25 mouse cellular contexts compared by ENCODE assay signal in the genomic region with DNA sequence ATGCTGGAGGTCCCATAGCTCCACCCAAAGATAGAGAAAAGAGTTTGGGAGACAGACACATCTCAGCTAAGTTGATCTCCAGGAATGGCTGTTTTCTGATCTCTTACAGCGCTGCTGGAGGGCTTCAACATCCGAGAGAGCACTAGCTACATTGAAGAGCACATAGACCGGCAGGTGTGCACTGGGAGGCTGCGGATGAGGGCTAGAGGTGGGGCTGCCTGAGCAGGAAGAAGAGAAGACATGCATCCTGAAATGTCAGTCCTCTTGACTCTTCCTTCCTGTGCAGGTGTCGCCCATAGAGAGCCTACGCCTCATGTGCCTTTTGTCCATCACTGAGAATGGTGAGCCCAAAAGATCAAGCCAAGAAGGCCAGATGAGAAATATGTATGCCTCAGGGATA. TPM values are rescaled to one million over a fixed set of nuclear protein-coding genes. Genes with fewer than 3 reads are reported as not detected.
DNase-seq lines count a peak whose midpoint lies in the region; ATAC-seq lines count a peak whose summit lies in the region.
"Had no signal": no experiment of that assay in that cellular context is flagged by ENCODE, and none has a peak within 500 bp of the region (broad histone marks: within the 10 kb centered on the region; RNA-seq: fewer than 3 reads in every experiment).

No protein-coding gene starts in this region.

- no peaks in the 10 kb centered on the region for H3K4me1 ChIP-seq in hindbrain, embryonic 14.5 days (replicated peaks; ENCODE audit: control insufficient read depth, insufficient read depth, low read length)
- no peaks in the 10 kb centered on the region for H3K4me1 ChIP-seq in midbrain, embryonic 11.5 days (ENCODE audit: control insufficient read depth, insufficient read depth, low read length)
- H3K4me1 ChIP-seq: embryonic facial prominence, embryonic 12.5 days; embryonic facial prominence, embryonic 15.5 days; forebrain, embryonic 12.5 days; forebrain, embryonic 15.5 days; heart, embryonic 15.5 days; hindbrain, embryonic 10.5 days; hindbrain, embryonic 13.5 days had no signal

- no peak overlapping the region for H3K27ac ChIP-seq in hindbrain, embryonic 14.5 days
- H3K27ac ChIP-seq in midbrain, embryonic 11.5 days (ENCODE audit: low read depth, low read length) = no peak overlapping the region
- H3K27ac ChIP-seq: embryonic facial prominence, embryonic 12.5 days; embryonic facial prominence, embryonic 15.5 days; forebrain, embryonic 12.5 days; forebrain, embryonic 15.5 days; heart, embryonic 15.5 days; hindbrain, embryonic 10.5 days; hindbrain, embryonic 13.5 days had no signal

- no peak overlapping the region for H3K4me3 ChIP-seq in hindbrain, embryonic 14.5 days (replicated peaks; ENCODE audit: low read length)
- no peak overlapping the region for H3K4me3 ChIP-seq in midbrain, embryonic 11.5 days (ENCODE audit: low read depth, low read length)
- H3K4me3 ChIP-seq: embryonic facial prominence, embryonic 12.5 days; embryonic facial prominence, embryonic 15.5 days; forebrain, embryonic 12.5 days; forebrain, embryonic 15.5 days; heart, embryonic 12.5 days; heart, embryonic 15.5 days; hindbrain, embryonic 10.5 days; hindbrain, embryonic 13.5 days had no signal

- DNase-seq in CD4-positive, CD25-positive, alpha-beta regulatory T cell, adult 2 months (ENCODE audit: low read depth, low spot score) = peak; percentile 18
- peak; percentile 76 for DNase-seq in thymus, postnatal 0 days (ENCODE audit: low spot score)
- DNase-seq in thymus, postnatal 25 days = peak; percentile 63
- DNase-seq in hindbrain, embryonic 14.5 days (ENCODE audit: low spot score) = no peak
- no peak for DNase-seq in midbrain, embryonic 11.5 days (ENCODE audit: low spot score, missing footprints)
- no peak for DNase-seq in right cerebral cortex, postnatal 4 days
- DNase-seq: adrenal gland, adult 2 months; adrenal gland, postnatal 14 days; cerebellum, adult 11 months; cerebellum, adult 2 months; cerebellum, adult 9-11 months; cerebellum, postnatal 25 days; gastrocnemius, postnatal 25 days; heart, adult 18-20 months; heart, postnatal 10 days; heart, postnatal 36 days had no signal

- 93% methylated on average over 6 of the region's 6 CpGs for WGBS in hindbrain, embryonic 14.5 days
- 96% methylated on average over 6 of the region's 6 CpGs for WGBS in midbrain, embryonic 11.5 days

- no peaks in the 10 kb centered on the region for H3K9me3 ChIP-seq in hindbrain, embryonic 14.5 days (ENCODE audit: control insufficient read depth, low read length)
- no peaks in the 10 kb centered on the region for H3K9me3 ChIP-seq in midbrain, embryonic 11.5 days (ENCODE audit: control insufficient read depth, low read length)
- H3K9me3 ChIP-seq: embryonic facial prominence, embryonic 12.5 days; embryonic facial prominence, embryonic 15.5 days; forebrain, embryonic 12.5 days; forebrain, embryonic 15.5 days; heart, embryonic 12.5 days; heart, embryonic 15.5 days; hindbrain, embryonic 10.5 days; hindbrain, embryonic 13.5 days had no signal

- no peaks in the 10 kb centered on the region for H3K27me3 ChIP-seq in hindbrain, embryonic 14.5 days (ENCODE audit: control insufficient read depth, insufficient read depth, low read length)
- H3K27me3 ChIP-seq in midbrain, embryonic 11.5 days (ENCODE audit: control insufficient read depth, insufficient read depth, low read length) = no peaks in the 10 kb centered on the region
- H3K27me3 ChIP-seq: embryonic facial prominence, embryonic 12.5 days; embryonic facial prominence, embryonic 15.5 days; forebrain, embryonic 12.5 days; forebrain, embryonic 15.5 days; heart, embryonic 12.5 days; heart, embryonic 15.5 days; hindbrain, embryonic 13.5 days had no signal

- no peak overlapping the region for H3K9ac ChIP-seq in hindbrain, embryonic 14.5 days
- no peak overlapping the region for H3K9ac ChIP-seq in midbrain, embryonic 11.5 days (ENCODE audit: low read length)
- H3K9ac ChIP-seq: embryonic facial prominence, embryonic 12.5 days; embryonic facial prominence, embryonic 15.5 days; forebrain, embryonic 12.5 days; forebrain, embryonic 15.5 days; heart, embryonic 12.5 days; heart, embryonic 15.5 days; hindbrain, embryonic 13.5 days had no signal

- H3K4me2 ChIP-seq in hindbrain, embryonic 14.5 days (replicated peaks) = no peak overlapping the region
- no peak overlapping the region for H3K4me2 ChIP-seq in midbrain, embryonic 11.5 days
- H3K4me2 ChIP-seq: embryonic facial prominence, embryonic 12.5 days; embryonic facial prominence, embryonic 15.5 days; forebrain, embryonic 12.5 days; forebrain, embryonic 15.5 days; heart, embryonic 12.5 days; heart, embryonic 15.5 days; hindbrain, embryonic 13.5 days had no signal

- no peak for ATAC-seq in CD4-positive, CD25-positive, alpha-beta regulatory T cell, adult 4 months
- ATAC-seq in hindbrain, embryonic 14.5 days (ENCODE audit: low FRiP score) = no peak
- ATAC-seq in midbrain, embryonic 11.5 days (ENCODE audit: low FRiP score) = no peak
- ATAC-seq: forebrain, embryonic 15.5 days had no signal

- peaks cover 85% of the 10 kb centered on the region for H3K36me3 ChIP-seq in hindbrain, embryonic 14.5 days (replicated peaks; ENCODE audit: control insufficient read depth, insufficient read depth)
- H3K36me3 ChIP-seq in midbrain, embryonic 11.5 days (ENCODE audit: control insufficient read depth, insufficient read depth, low read length) = peaks cover 8% of the 10 kb centered on the region

RNA-seq across cellular contexts. Expression of gene Prc1, which starts 8.5 kb away (rescaled TPM):
- 10 to 100 TPM; 16.9 to 30.3 TPM for polyA plus RNA-seq in CD4-positive, CD25-positive, alpha-beta regulatory T cell, adult 4 months (2017; shearing (Covaris generic))
- 103 and 113 TPM in 2 replicates for polyA plus RNA-seq in thymus, postnatal 0 days (2015; fragmentation: Nextera tagmentation; extraction: Ambion mirVana)
- 33.0 and 39.3 TPM in 2 replicates for polyA plus RNA-seq in hindbrain, embryonic 14.5 days (2014; fragmentation: Nextera tagmentation; extraction: Ambion mirVana)
- 231 and 232 TPM in 2 replicates for polyA plus RNA-seq in midbrain, embryonic 11.5 days (2014; fragmentation: Nextera tagmentation; extraction: Ambion mirVana)

RNA-seq across cellular contexts. Expression of gene Vps33b, which starts 16.3 kb away (rescaled TPM):
- polyA plus RNA-seq in CD4-positive, CD25-positive, alpha-beta regulatory T cell, adult 4 months (2017; shearing (Covaris generic)) = 10 to 100 TPM; 28.9 to 44.3 TPM
- polyA plus RNA-seq in thymus, postnatal 0 days (2015; fragmentation: Nextera tagmentation; extraction: Ambion mirVana) = 5.6 and 6.8 TPM in 2 replicates
- 22.0 and 26.5 TPM in 2 replicates for polyA plus RNA-seq in hindbrain, embryonic 14.5 days (2014; fragmentation: Nextera tagmentation; extraction: Ambion mirVana)
- 12.6 and 14.3 TPM in 2 replicates for polyA plus RNA-seq in midbrain, embryonic 11.5 days (2014; fragmentation: Nextera tagmentation; extraction: Ambion mirVana)

RNA-seq across cellular contexts. Expression of gene Ngrn, which starts 24.7 kb away (rescaled TPM):
- 10 to 100 TPM; 28.9 to 34.0 TPM for polyA plus RNA-seq in CD4-positive, CD25-positive, alpha-beta regulatory T cell, adult 4 months (2017; shearing (Covaris generic))
- 65.6 and 65.8 TPM in 2 replicates for polyA plus RNA-seq in thymus, postnatal 0 days (2015; fragmentation: Nextera tagmentation; extraction: Ambion mirVana)
- 67.8 and 70.4 TPM in 2 replicates for polyA plus RNA-seq in hindbrain, embryonic 14.5 days (2014; fragmentation: Nextera tagmentation; extraction: Ambion mirVana)
- polyA plus RNA-seq in midbrain, embryonic 11.5 days (2014; fragmentation: Nextera tagmentation; extraction: Ambion mirVana) = 53.1 and 53.2 TPM in 2 replicates

RNA-seq across cellular contexts. Expression of gene Rccd1, which starts 38.5 kb away (rescaled TPM):
- 1 to 10 TPM; 6.0 to 6.1 TPM for polyA plus RNA-seq in CD4-positive, CD25-positive, alpha-beta regulatory T cell, adult 4 months (2017; shearing (Covaris generic))
- polyA plus RNA-seq in thymus, postnatal 0 days (2015; fragmentation: Nextera tagmentation; extraction: Ambion mirVana) = 5.0 and 10.5 TPM in 2 replicates
- 9.4 and 11.6 TPM in 2 replicates for polyA plus RNA-seq in hindbrain, embryonic 14.5 days (2014; fragmentation: Nextera tagmentation; extraction: Ambion mirVana)
- 10.1 and 10.9 TPM in 2 replicates for polyA plus RNA-seq in midbrain, embryonic 11.5 days (2014; fragmentation: Nextera tagmentation; extraction: Ambion mirVana)

RNA-seq across cellular contexts. Expression of gene Ttll13, which starts 39.5 kb away (rescaled TPM):
- under 1 TPM in 1 of 2 experiments, not detected in 1; 0.94 TPM for polyA plus RNA-seq in CD4-positive, CD25-positive, alpha-beta regulatory T cell, adult 4 months (2017; shearing (Covaris generic))
- 0.44 and 0.70 TPM in 2 replicates for polyA plus RNA-seq in thymus, postnatal 0 days (2015; fragmentation: Nextera tagmentation; extraction: Ambion mirVana)
- 1.3 and 1.7 TPM in 2 replicates for polyA plus RNA-seq in hindbrain, embryonic 14.5 days (2014; fragmentation: Nextera tagmentation; extraction: Ambion mirVana)
- 0.53 and 0.91 TPM in 2 replicates for polyA plus RNA-seq in midbrain, embryonic 11.5 days (2014; fragmentation: Nextera tagmentation; extraction: Ambion mirVana)

Comparison
In these comparisons a context has a peak if more than half of its experiments do, and no peak if none do; other contexts are left out.
1. DNase-seq: peak in CD4-positive, CD25-positive, alpha-beta regulatory T cell, adult 2 months (single experiment), thymus, postnatal 0 days (single experiment) and thymus, postnatal 25 days (single experiment); none in hindbrain, embryonic 14.5 days (single experiment), midbrain, embryonic 11.5 days (single experiment) and right cerebral cortex, postnatal 4 days (single experiment).